Mouse (Mus musculus): ENCODE measurements at regions not wholly inside any gene's neighbourhood (a gene's known extent, or its start where the extent isn't known, plus 50 kb on each side); places are given as distances from the start of the nearest gene placed in this dataset.

- TF ChIP-seq CTCF (IDR thresholded peaks at IDR 0.05) (no peak), EP300 (IDR thresholded peaks at IDR 0.05) (no peak)
These were observed 162.0 kb downstream of the Otor start for GRCm38 (mm10) chr2:143240274-143240673.
